Mouse (Mus musculus): ENCODE measurements at regions not wholly inside any gene's neighbourhood (a gene's known extent, or its start where the extent isn't known, plus 50 kb on each side); places are given as distances from the start of the nearest gene placed in this dataset.

DNA sequence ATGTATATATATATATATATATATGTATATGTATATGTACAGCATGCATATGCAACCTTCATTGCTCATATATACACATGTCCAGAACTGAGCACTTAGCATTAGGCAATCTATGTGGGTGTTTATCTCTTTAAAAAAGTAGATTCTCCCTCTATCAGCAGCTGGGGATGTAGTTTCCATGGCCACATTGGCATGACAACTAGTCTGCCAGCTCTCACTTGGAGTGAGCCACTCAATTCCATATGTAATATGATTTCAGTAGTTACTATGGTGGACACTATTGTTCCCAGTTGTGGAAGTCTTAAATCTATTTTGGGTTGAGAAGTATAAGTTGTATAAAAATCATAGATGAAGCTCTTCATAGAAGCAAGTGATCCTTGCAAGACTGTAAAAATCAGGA is 3903.7 kb downstream of the 9330182O14Rik start:
- TF ChIP-seq CTCF (IDR thresholded peaks at IDR 0.05; ENCODE audit: extremely low read depth, insufficient read depth, low read length) (no peak), POLR2A (IDR thresholded peaks at IDR 0.05; ENCODE audit: extremely low read depth, insufficient read depth, low read length) (no peak)

Data from cortical plate, adult 2 months (tissue).